Comparison of ENCODE assay signal across 20 mouse cellular contexts in genomic region chr6:27264972-27265371, GRCm38 (mm10).
"Had no signal": no experiment of that assay in that cellular context is flagged by ENCODE, and none has a peak within 500 bp of the region (broad histone marks: within the 10 kb centered on the region; RNA-seq: fewer than 3 reads in every experiment).

No protein-coding gene starts in this region.

- H3K4me3 ChIP-seq: limb, embryonic 12.5 days; limb, embryonic 15.5 days; liver, embryonic 13.5 days; stomach, embryonic 15.5 days had no signal

- H3K27ac ChIP-seq: limb, embryonic 12.5 days; limb, embryonic 15.5 days; liver, embryonic 13.5 days; stomach, embryonic 15.5 days had no signal

- DNase-seq: kidney, adult 2 months; kidney, postnatal 10 days; kidney, postnatal 36 days; left cerebral cortex, postnatal 4 days; liver, embryonic 13.5 days; lung, adult 2 months; lung, postnatal 14 days; lung, postnatal 4 days; midbrain, embryonic 14.5 days; right cerebral cortex, adult 18-20 months; right cerebral cortex, postnatal 14 days; right cerebral cortex, postnatal 4 days; spleen, adult 18-20 months; thymus, adult 2 months; thymus, postnatal 14 days; thymus, postnatal 4 days had no signal

- H3K4me2 ChIP-seq: limb, embryonic 12.5 days; limb, embryonic 15.5 days; liver, embryonic 13.5 days; midbrain, embryonic 11.5 days; stomach, embryonic 15.5 days had no signal

- H3K4me1 ChIP-seq: limb, embryonic 12.5 days; limb, embryonic 15.5 days; liver, embryonic 13.5 days; stomach, embryonic 15.5 days had no signal

- H3K9me3 ChIP-seq: limb, embryonic 12.5 days; limb, embryonic 15.5 days; liver, embryonic 13.5 days; stomach, embryonic 15.5 days had no signal

- H3K9ac ChIP-seq: limb, embryonic 12.5 days; limb, embryonic 15.5 days; liver, embryonic 13.5 days; stomach, embryonic 15.5 days had no signal

- H3K27me3 ChIP-seq: limb, embryonic 12.5 days; limb, embryonic 15.5 days; liver, embryonic 13.5 days; stomach, embryonic 15.5 days had no signal

- H3K36me3 ChIP-seq: limb, embryonic 12.5 days; limb, embryonic 15.5 days; liver, embryonic 13.5 days; stomach, embryonic 15.5 days had no signal
